Mouse (Mus musculus) activated CD4-positive, CD25-positive, alpha-beta regulatory T cell, adult 4 months (primary cell): ENCODE results near the gene Prkcsh. TPM values are rescaled to one million over a fixed set of nuclear protein-coding genes. Genes with fewer than 3 reads are reported as not detected.
A peak's percentile ranks its signal among the peaks of the same experiment; 100 is the strongest.

ENCODE experiments used
- ATAC-seq: one replicate; pipeline ENCODE4 v1.8.0; 2017
- polyA plus RNA-seq, 2 experiments: library from polyadenylated mRNA; unstranded; fragments of 100-300 nt; shearing (Covaris generic); gene quantifications; one replicate each; pipeline ENCODE4 v1.2.1; 2017

Prkcsh gene
- polyA plus RNA-seq, 2 experiments from 2014 or later: 28.9 to 43.9 TPM

DNA sequence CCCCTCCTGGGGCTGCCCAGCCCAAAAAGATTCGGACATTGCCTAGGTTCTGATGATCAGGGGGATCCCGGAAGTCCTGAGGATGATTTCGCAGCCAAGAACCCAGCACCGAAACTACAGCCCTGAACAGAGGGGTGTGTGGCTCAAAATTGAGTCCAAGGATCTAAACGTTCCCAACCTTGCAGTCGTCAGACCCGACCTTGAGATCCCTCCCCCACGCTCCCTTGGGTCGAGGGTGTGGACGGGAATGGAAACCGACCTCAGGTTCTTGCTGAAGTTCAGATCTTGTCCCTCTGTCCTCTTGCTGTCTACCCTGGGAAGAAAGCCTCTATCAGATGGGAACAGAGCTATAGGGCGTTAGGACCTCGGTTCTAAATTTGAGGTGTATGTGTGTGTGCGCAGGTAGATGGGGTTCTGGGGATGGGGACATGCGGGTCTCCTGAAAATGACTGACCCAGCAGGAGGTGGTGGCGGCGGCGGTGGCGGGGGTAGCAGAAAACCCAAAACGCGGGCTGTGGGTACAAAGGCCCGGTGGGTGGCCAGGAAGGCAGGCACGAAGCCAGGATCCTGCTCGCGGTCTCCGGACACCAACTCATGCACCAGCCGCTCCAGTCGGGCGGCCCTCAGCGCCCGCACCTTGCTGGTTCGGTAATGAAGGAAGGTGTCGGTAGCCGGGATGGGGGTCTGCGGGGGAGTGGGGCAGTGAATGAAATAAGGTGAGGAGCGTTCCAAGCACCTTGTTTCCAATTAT lies 14.8 kb upstream of the Prkcsh start:
- no peak for ATAC-seq

DNA sequence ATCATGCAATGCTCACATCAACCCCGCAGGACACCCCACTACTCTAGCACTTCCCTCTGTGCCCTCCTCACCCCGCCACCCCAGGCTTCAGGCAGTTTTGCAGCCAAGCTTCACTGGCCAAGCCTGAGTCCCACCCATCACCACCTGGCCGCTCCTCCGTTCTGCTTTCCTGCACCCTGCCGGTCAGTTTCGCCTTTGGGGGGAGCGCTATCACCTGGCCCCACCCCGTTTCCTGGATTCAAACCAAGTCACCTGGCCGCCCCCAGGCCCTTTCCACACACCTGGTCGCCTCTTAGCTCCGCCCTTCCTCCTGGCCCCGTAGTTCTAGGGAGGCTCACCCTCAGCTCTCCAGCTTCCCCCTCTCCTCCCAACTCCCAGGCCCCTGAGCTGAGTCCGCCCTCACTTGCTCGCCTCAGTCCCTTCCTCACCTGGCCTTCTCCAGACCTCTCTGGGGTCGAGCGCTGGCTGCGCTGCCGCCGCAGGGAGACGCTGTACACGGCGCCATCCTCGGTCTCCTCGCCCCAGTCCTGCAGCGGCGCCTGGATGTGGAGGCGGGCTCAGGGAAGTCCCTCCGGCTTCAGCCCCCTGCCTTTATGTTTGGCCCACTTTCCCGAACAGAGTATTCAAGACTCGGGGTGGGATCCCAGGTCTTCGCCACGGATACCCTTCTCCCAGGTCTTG lies 14.0 kb upstream of the Prkcsh start:
- no peak for ATAC-seq

DNA sequence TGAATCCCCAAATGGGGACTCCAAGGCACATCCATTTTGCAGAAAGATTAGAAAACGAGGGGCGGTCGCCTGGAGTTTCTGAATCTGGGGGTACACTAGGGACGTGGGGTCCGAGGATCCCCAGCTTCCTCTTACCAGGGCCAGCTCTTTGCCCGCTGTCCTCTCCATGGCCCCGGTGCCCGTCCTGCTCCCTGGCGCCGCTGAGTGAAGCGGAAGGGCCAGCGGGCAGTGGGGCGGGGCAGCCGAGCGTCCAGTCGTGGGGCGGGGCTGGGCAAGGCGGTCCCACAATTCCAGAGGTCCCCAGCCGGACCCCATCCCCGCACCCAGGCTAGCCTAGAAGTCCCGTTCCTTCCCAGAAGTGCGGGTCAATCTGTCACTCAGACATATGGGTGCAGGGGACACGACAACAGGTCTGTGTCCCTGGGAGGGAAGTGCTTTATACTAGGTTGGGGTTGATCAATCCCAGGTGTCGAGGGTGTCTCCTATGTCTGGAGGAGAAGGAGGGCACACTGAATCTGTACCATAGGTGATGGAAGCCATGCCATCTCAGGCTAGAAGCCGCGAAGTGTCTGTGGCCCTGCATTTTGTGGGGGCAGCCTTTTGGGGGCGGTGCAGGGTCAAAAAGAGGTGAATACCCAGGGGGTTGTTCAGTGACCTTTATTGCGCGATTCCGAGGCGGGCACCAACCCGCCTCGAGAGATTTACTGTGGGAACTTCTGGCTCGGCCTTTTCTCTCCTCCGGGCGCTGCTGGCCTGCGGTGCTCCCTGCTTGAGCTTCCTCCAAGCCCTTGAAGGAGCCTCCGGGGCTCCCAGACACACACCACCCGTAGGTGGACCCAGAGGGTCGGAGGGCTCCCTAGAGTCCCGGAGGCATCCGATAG lies 13.1 kb upstream of the Prkcsh start, which contains the start of gene Rgl3:
Gene Rgl3 (minus strand): TSS at position 217 of the 881 bp plus-strand sequence.
- ATAC-seq: no peak

DNA sequence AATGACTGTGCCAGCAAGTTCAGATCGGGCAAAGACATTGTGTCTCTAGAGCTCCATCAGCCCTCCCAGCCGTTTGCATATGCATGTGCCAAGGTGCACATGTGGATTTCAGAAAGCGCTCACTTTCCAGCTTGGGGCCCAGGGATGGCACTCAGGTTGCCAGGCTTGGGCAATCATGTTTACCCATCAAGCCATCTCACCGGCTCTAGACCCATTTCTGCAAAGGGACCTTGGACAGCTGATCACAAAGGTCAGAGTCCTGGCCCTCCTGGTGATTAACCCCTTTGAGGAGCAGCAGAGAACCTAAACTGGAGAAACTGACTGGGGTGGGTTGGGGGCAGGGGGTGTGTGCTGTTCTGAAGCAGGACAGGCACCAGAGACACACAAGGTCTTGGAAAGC lies 10.4 kb upstream of the Prkcsh start:
- no peak for ATAC-seq

DNA sequence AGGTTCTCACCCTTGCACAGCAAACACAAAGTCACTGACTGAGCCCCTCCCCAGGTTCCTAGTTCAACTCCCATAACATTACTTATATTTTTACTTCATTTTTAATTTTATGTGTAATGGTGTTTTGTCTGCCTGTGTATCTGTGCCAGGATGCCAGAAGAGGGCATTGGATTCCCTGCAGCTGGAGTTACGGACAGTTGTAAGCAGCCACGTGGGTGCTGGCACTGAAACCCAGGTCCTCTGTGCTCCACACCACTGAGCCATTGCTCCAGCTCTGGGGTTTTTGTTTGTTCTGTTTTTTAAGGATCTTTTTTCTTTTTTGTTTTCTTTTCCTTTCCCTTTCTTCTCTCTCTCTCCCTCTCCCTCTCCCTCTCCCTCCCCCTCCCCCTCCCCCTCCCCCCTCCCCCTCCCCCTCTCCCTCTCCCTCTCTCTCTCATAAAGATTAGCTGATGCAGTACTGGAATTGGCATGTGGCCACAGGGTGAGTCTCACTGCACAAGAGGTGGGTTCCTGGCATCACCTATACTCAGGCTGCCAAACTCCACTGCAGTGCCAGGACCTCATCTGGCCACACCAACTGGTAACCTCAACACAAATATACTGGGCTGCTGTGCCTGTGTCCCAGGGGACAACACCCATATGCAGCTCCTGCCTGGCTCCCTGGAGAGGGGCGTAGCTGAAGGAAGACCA lies 6.3 kb upstream of the Prkcsh start:
- no peak for ATAC-seq

DNA sequence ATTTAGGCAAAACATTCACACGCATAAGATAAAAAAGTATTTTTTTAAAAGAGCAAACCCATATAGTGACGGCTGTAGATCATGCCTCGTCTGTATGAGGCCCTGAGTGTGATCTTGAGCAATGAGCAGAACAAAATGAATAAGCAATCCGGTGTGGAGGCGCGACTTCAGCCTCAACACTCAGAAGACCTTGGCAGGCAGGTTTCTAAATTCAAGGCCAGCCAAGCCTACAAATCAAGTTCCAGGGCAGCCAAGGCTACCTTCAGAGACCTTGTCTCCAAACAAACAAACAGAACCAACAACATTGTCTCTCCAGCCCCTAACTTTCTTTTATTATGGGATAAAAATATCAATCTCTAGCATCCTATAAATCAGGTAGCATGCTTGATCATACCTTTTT lies 2.3 kb upstream of the Prkcsh start:
- ATAC-seq: no peak

DNA sequence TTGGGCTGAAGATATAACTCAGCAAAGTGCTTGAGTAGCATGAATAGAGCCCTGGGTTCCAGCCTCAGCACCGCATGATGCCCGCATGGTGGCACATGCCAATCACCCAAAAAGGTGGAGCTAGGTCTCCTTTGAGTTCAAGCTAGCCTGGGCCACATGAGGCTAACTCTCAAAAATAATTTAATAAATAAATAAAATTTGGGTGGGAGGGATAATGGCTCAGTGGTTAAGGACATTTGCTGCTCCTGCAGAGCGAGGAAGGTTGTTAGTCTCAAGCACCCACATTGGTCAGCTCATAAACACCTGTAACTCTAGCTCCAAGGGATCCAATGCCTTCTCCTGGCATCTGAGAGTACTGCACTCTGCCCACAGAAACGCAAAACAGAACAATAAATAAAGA lies 973 bp upstream of the Prkcsh start:
- no peak for ATAC-seq

DNA sequence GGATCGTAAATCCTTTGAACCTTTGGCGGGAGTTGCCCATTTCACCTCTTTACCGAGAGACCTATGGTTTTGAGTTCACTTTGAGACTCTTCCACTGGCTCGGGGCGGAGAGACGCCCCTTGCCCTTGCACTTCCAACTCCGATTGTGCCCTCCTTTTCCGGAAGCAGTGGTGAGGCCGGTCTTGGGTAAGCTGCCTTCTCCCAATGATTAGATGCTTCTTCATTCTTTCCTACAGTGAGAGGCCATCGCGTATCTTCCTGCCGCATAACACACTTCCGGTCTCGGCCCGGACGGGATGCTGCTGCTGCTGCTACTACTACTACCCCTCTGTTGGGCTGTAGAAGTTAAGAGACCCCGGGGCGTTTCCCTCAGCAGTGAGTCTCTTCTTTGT lies 553 bp downstream of the Prkcsh start:
- ATAC-seq: peak; percentile 11

DNA sequence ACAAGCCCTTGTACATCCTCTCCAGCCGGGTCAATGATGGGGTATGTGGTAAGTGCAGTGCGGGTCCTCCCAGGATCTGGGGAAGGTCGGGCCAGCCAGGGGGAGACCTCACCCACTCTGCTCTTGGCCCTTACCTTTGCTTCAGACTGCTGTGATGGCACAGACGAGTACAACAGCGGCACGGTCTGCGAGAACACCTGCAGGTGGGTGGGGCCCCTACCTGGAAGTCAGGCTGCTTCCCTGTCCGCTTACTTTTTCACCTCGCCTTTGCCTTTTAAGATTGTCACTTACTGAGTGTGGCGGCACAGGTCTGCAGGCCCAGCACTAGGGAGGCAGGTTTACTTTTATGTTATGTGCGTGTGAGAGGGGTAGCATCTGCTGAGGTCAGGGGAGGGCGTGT lies 1.9 kb downstream of the Prkcsh start:
- ATAC-seq: no peak

DNA sequence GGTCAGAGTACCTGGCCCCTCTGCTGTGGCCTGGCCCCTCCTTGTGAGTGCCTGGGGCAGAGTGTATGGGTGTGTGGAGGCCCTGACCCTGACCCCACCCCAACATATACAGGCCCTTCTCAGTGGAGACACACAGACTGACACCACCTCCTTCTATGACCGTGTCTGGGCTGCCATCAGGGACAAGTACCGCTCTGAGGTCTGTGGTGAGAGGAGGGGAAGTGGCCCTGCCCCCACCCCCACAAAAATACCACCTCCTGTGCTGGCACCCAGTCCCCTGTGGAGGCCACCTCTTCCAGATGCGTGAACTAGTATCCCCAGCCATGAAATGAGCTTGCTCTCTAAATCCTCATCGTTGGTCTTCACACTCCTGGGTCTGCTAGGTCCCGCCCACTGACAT lies 8.4 kb downstream of the Prkcsh start:
- peak; percentile 19 for ATAC-seq

DNA sequence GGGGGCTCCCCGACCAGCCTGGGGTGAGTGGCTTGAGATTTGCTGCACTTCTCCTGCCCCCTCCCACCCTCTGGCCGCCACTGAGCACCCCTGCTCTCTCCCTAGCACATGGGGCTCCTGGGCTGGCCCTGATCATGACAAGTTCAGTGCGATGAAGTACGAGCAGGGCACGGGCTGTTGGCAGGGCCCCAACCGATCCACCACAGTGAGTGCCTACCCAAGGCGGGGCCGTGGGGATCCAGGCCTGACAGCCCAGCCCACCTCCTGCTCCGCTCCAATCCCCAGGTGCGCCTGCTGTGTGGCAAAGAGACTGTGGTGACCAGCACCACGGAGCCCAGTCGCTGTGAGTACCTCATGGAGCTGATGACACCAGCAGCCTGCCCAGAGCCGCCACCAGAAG lies 10.1 kb downstream of the Prkcsh start:
- ATAC-seq: no peak

DNA sequence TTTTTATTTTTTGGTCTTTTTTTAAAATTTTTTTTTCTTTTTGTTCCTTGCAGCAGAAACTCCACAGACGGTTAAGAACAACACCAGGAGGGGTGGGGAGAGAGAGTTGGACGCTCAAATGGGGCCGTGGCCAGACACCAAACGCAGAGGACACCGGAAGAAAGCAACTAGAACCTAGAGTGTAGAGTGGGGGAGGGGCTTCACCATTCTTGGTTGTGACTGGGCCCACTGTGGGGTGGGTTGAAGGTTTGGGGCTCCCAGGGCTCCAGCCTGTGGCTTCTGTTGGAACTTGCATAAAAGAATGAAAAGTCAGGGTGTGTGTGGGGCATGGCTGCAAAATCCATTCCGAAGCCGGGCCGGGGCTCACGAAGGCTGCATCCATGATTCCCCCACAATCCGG lies 13.6 kb downstream of the Prkcsh start:
- ATAC-seq: no peak

DNA sequence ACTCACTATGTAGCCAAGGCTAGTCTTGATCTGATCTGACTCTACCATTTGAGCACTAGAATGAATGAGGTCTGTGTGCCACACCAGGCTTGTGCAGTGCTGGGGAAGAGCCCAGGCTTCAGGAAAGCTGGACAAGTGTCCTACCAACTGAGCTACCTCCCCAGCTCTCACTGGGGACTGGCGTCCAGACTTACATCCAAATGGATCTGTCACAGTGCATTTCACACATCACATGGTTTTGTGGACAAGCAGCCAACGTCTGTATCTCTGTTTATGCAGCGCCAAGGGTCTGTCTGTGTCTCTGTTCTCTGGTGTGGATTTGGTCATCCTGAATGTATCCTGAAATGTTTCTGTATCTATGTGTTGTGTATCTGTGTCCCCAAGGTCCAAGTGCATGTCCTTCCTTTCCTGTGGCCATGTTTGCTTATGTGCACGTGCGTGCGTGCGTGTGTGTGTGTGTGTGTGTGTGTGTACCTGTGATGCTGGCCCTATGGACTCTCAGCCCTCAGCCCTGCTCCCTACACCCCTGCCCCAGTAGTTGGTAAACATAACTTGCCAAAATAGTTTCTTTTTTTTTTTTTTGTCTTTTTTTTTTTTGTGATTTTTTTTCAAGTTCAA lies 14.7 kb downstream of the Prkcsh start:
- ATAC-seq: no peak

DNA sequence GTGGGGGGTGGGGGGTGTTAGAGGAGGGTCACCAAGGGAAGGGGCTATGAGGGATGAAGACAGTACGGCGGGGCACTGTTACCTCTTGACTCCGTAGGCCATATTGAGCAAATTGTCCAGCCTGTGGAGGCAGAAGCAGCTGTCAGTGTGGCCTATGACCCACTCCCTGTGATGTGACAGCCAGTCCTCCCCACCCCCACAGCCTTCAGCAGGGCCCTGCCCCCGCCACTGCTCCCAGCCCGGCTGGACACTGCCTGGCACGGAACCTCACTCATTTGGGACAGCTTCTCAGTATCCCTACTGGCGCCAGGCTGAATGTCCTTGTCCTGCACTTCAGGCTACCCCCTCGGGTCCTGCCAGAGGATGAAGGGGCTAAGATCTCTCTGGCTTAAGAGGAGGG lies 22.0 kb downstream of the Prkcsh start:
- no peak for ATAC-seq

DNA sequence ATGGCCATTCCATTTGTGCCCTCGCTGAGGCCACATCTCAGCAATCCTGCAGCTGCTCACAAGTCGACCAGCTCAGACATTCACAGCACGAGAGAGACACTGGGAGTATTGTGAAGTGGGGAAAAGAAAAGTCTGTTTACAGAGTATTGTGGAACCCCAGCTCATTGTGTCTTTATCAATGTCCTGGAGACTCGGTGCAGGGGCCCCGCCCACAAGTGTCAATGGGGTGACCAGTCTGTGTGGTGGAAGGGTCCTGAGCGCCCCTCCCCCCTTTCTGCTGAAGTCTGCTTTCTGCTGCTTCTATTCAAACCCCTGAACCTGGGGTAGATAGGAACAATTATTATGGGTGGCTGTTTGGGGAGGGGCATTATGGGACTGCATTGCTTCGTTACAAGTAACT lies 25.9 kb downstream of the Prkcsh start:
- ATAC-seq: no peak

DNA sequence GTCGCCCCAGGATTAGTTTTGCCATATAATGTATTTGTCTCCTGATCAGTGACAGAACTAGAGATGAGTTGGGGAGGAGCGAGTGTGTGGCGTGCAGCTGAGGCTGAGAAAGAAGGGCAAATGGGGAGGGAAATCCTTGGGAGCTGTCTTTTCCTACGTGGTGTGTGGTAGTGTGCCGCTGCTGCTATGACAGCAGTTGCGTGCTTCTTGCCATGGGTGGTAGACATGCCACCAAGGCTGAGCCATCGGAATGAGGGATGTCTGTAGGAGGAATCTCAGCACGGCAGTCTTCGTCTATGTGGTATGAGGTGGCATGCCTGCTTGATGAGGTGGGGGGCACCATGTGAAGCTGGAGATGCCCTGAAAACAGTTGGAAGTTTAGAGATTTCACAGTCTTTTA lies 27.8 kb downstream of the Prkcsh start:
- ATAC-seq: no peak

DNA sequence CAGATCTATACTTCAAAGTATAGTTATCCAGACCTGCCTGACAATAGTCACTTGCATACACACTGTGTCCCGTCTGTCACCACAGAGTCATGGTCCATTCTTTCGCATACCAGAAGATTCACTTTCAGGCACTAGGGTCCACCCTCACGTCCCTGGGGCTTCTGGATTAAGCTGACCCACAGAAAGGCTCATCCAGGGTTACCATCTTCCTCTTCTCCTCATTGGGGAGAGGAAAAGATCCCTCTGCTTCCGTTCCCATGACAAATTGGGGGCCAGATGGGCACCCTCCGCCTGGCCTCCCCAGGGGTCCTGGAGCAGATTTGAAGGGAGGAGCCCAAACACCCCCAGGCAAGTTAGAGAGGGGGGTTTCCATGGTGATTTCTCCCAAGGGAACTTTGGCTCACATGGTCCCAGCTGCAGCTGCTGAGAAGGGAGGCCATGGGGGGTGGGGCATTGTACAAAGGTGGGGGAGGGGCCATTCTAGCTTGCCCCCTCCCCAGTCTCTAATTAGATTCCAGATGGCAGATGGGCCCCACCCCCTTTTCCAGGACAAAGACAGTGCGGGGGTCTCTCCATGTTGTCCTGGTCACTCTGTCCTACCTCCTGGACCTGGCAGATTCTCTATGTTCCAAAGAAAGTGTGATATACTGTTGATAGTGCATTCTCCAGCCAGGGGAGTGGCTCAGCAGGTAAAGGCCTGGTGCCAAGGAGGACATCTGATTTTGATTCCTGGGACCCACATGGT lies 32.9 kb downstream of the Prkcsh start:
- no peak for ATAC-seq

DNA sequence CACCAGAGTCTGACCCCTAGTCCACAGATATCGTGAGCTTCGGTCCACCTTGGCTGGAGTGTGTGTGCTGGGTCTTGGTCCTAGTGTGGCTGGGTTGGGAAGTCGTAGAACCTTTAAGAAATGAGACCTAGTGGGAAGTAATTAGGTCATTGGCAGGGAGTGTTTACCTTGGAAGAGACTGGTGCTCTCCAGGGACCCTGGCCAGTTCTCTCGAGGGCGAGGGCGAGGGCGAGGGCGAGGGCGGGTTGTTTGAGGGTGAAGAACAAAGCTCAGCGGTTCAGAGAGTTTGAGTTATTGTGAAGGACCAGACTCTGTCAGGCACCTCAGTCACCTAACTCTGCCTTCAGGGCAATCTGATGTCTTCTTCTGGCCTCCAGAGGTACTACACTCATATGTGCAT lies 35.2 kb downstream of the Prkcsh start:
- no peak for ATAC-seq

DNA sequence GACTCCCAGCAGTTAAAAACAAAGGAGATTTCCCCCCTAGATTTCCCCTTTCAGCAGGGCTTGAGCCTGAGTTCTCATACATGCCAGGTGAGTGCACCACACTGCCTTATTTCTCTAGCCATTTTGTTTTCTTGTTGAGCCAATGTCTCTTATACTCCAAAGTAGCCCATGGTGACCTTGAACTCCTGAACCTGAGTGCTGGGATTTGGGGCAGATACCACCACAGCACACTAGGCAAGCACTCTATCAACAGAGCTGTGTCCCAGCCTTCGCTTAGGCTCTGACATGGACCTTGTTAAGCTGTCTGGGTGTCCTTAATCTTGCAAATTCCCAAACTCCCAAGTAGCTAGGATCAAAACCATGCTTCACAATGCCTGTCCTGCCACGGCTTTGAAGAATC lies 39.2 kb downstream of the Prkcsh start:
- no peak for ATAC-seq

DNA sequence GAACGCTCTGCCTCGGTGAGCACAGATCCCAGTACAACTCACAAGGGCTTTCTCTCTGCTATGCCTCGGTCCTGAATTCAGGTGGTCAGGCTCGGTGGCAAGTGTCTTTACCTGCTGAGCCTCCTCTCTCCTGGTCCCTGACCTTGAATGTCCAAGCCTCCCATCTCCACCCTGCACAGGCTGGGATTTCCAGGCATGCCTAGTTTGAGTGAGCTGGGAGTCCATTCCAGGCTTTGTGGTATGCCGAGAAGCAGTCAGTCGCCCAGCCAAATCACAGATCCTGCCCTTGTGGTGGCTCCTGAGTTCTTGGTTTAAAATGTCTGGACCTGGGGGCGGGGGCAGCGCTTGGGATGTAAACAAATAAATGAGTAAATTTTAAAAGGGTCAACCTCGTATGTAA lies 44.7 kb downstream of the Prkcsh start:
- no peak for ATAC-seq

DNA sequence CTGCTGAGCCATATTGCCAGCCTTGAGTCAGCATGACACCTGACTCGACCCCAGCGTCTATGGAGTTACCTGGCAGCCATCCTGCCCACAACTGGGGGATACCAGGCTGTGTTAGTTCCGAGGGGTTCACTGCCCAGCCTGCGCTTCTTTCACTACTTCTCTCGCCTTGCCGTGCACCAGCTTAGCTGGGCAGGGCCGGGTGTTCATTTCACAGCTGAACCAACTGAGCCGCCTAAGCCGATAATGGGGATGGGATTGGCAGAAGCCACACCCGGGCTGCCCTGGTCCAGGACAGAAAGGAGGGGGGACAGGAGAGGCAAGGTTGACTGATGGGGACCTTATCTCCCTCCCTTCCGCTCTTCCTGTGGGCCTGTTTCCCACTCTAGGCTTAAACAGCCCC lies 46.7 kb downstream of the Prkcsh start:
- ATAC-seq: no peak
